Mouse (Mus musculus): Measurements from ENCODE around the gene Fpr3.

GRCm38 (mm10) chr17:17917376-17917775, 29.7 kb downstream of the Fpr3 start:
- no peak for TF ChIP-seq GATA1 (IDR thresholded peaks at IDR 0.05; ENCODE audit: borderline replicate concordance, low read length)
- no peak for TF ChIP-seq GATA2 (IDR thresholded peaks at IDR 0.05; ENCODE audit: borderline replicate concordance, low read depth, low read length)
- no peak for TF ChIP-seq CTCF (IDR thresholded peaks at IDR 0.05; ENCODE audit: low read depth, low read length)
- no peak for TF ChIP-seq TAL1 (conservative IDR thresholded peaks at IDR 0.05; ENCODE audit: low read depth, low read length)

Measured in G1E (cell line).